Mouse (Mus musculus): ENCODE measurements around the gene Sbk1. TPM values are rescaled to one million over a fixed set of nuclear protein-coding genes. Genes with fewer than 3 reads are reported as not detected.

The Sbk1 gene
- 24.7 TPM in 2 replicates for polyA plus RNA-seq (2011; ENCODE audit: insufficient read depth, insufficient read length, low read depth, missing spikeins)

- Histone ChIP-seq H3K27me3 (ENCODE audit: control insufficient read depth, insufficient read depth, low read length, poor library complexity, severe bottlenecking) (no peaks in the 10 kb centered on the region), H3K36me3 (ENCODE audit: control insufficient read depth, insufficient read depth, low read length, poor library complexity, severe bottlenecking) (peaks cover 5% of the 10 kb centered on the region; the same call in 1 of the 2 replicates), H3K4me1 (ENCODE audit: control insufficient read depth, insufficient read depth, low read length) (peaks cover 7% of the 10 kb centered on the region), H3K27ac (ENCODE audit: insufficient read depth, low read length) (peak within 1 kb of the TSS; percentile 82), H3K9ac (ENCODE audit: low read depth, poor library complexity, severe bottlenecking) (peak within 1 kb of the TSS; percentile 95), H3K4me3 (ENCODE audit: low read depth, low read length) (peak within 1 kb of the TSS; percentile 96), H3K9me3 (replicated peaks; ENCODE audit: control insufficient read depth, insufficient read depth, low read length, poor library complexity, severe bottlenecking) (no peaks in the 10 kb centered on the region)
- TF ChIP-seq EP300 (IDR thresholded peaks at IDR 0.05; ENCODE audit: insufficient read depth, low read depth, low read length) = no peak
- no peak for TF ChIP-seq CTCF (IDR thresholded peaks at IDR 0.05; ENCODE audit: low read depth, low read length)
- no peak for TF ChIP-seq POLR2A (IDR thresholded peaks at IDR 0.05; ENCODE audit: insufficient read depth, low read length)
These were observed at the start of gene Sbk1 for GRCm38 (mm10) chr7:126271712-126272683. TSS of gene Sbk1 (plus strand) at chr7:126272619.

GRCm38 (mm10) chr7:126222753-126223152, 49.7 kb upstream of the Sbk1 start:
- Histone ChIP-seq H3K27ac (ENCODE audit: insufficient read depth, low read length) (no peak overlapping the region), H3K4me1 (ENCODE audit: control insufficient read depth, insufficient read depth, low read length) (peaks cover 6% of the 10 kb centered on the region), H3K4me3 (ENCODE audit: low read depth, low read length) (no peak overlapping the region), H3K36me3 (ENCODE audit: control insufficient read depth, insufficient read depth, low read length, poor library complexity, severe bottlenecking) (no peaks in the 10 kb centered on the region), H3K27me3 (ENCODE audit: control insufficient read depth, insufficient read depth, low read length, poor library complexity, severe bottlenecking) (no peaks in the 10 kb centered on the region; the same call in 1 of the 2 replicates), H3K9ac (ENCODE audit: low read depth, poor library complexity, severe bottlenecking) (no peak overlapping the region), H3K9me3 (replicated peaks; ENCODE audit: control insufficient read depth, insufficient read depth, low read length, poor library complexity, severe bottlenecking) (no peaks in the 10 kb centered on the region)
- TF ChIP-seq EP300 (IDR thresholded peaks at IDR 0.05; ENCODE audit: insufficient read depth, low read depth, low read length) = no peak

GRCm38 (mm10) chr7:126226136-126226535, 46.3 kb upstream of the Sbk1 start:
- no peak overlapping the region for H3K4me3 ChIP-seq (ENCODE audit: low read depth, low read length)
- TF ChIP-seq POLR2A (IDR thresholded peaks at IDR 0.05; ENCODE audit: insufficient read depth, low read length) (no peak), CTCF (IDR thresholded peaks at IDR 0.05; ENCODE audit: low read depth, low read length) (no peak), EP300 (IDR thresholded peaks at IDR 0.05; ENCODE audit: insufficient read depth, low read depth, low read length) (peak; percentile 79)
- H3K27me3 ChIP-seq (ENCODE audit: control insufficient read depth, insufficient read depth, low read length, poor library complexity, severe bottlenecking) = no peaks in the 10 kb centered on the region; the same call in 1 of the 2 replicates

DNA sequence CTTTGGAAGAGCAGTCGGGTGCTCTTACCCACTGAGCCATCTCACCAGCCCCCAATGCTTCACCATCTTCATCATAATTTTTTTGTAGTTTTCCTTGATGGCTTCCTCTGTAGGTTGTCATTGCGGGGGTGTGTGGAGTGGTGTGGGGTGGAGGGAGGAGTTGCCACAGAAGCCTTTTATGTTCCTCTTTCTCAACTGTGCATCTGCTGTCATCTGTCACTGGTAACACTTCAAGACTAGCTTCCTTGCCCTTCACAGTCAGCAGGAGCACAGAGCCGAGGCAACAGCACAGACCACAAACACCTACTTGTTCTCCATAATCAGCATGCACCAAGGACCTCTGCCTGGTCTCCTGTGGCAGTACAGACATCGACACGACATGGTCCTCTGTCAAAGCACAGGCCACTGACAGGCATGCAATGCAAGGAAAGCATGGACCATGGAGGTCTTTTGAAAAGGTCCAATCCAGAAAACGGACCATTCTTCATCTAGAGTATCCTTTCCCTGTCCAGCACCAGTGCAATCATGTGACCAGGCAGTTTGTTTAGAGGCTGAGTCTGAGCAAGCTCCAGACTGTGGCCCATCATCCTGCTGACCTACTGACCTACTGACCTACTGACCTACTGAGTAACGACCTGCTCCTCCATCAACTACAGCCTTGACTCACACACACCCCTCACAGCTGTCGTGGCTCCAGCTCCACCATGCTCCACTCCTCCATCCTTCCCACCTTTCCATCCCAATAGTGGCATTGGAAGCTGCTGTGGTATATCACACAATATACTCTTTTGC, 41.9 kb upstream of the Sbk1 start:
- peaks cover 2% of the 10 kb centered on the region for H3K4me1 ChIP-seq (ENCODE audit: control insufficient read depth, insufficient read depth, low read length)
- H3K36me3 ChIP-seq (ENCODE audit: control insufficient read depth, insufficient read depth, low read length, poor library complexity, severe bottlenecking) = no peaks in the 10 kb centered on the region
- no peaks in the 10 kb centered on the region for H3K27me3 ChIP-seq (ENCODE audit: control insufficient read depth, insufficient read depth, low read length, poor library complexity, severe bottlenecking)
- no peak overlapping the region for H3K9ac ChIP-seq (ENCODE audit: low read depth, poor library complexity, severe bottlenecking)
- H3K4me3 ChIP-seq (ENCODE audit: low read depth, low read length) = no peak overlapping the region
- H3K27ac ChIP-seq (ENCODE audit: insufficient read depth, low read length) = no peak overlapping the region
- TF ChIP-seq EP300 (IDR thresholded peaks at IDR 0.05; ENCODE audit: insufficient read depth, low read depth, low read length) (no peak), POLR2A (IDR thresholded peaks at IDR 0.05; ENCODE audit: insufficient read depth, low read length) (no peak), CTCF (IDR thresholded peaks at IDR 0.05; ENCODE audit: low read depth, low read length) (no peak)
- no peaks in the 10 kb centered on the region for H3K9me3 ChIP-seq (replicated peaks; ENCODE audit: control insufficient read depth, insufficient read depth, low read length, poor library complexity, severe bottlenecking)

More at GRCm38 (mm10) chr7:126226136-126226535, 46.3 kb upstream of the Sbk1 start:
- H3K36me3 ChIP-seq (ENCODE audit: control insufficient read depth, insufficient read depth, low read length, poor library complexity, severe bottlenecking) = no peaks in the 10 kb centered on the region
- H3K9me3 ChIP-seq (replicated peaks; ENCODE audit: control insufficient read depth, insufficient read depth, low read length, poor library complexity, severe bottlenecking) = no peaks in the 10 kb centered on the region
- peak overlapping the region; percentile 51; the same call in 1 of the 2 replicates for H3K27ac ChIP-seq (ENCODE audit: insufficient read depth, low read length)
- peak overlapping the region; percentile 36 for H3K9ac ChIP-seq (ENCODE audit: low read depth, poor library complexity, severe bottlenecking)
- peaks cover 2% of the 10 kb centered on the region for H3K4me1 ChIP-seq (ENCODE audit: control insufficient read depth, insufficient read depth, low read length)

DNA sequence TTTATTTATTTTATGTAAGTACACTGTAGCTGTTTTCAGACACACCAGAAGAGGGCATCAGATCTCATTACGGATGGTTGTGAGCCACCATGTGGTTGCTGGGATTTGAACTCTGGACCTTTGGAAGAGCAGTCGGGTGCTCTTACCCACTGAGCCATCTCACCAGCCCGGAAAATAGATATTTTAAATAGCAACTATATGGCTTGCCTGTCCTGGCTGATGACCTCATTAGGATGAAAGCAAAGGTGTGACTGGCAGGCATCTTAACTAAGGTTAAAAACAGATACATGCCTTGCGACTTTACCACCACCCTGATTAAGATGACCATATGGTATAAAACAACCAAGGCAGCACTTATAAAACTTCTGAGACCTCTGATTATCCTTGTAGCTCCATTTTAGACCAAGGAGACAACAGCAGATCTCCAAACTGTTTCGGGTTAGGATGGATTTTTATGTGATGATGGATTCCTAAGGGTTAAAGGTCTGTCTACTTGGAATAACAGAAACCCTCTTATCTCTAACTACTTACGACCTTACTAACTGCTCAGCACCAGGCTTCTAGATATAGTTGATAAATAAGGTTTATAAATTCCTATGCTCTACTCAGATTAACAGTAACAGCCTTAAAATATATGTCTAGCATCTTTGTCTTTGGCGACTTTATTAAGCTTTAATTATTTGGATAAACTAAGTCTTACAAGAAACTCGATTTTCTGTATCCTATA, 39.9 kb upstream of the Sbk1 start:
- Histone ChIP-seq H3K36me3 (ENCODE audit: control insufficient read depth, insufficient read depth, low read length, poor library complexity, severe bottlenecking) (no peaks in the 10 kb centered on the region), H3K9ac (ENCODE audit: low read depth, poor library complexity, severe bottlenecking) (no peak overlapping the region), H3K27me3 (ENCODE audit: control insufficient read depth, insufficient read depth, low read length, poor library complexity, severe bottlenecking) (no peaks in the 10 kb centered on the region), H3K4me3 (ENCODE audit: low read depth, low read length) (no peak overlapping the region), H3K9me3 (replicated peaks; ENCODE audit: control insufficient read depth, insufficient read depth, low read length, poor library complexity, severe bottlenecking) (no peaks in the 10 kb centered on the region), H3K27ac (ENCODE audit: insufficient read depth, low read length) (no peak overlapping the region), H3K4me1 (ENCODE audit: control insufficient read depth, insufficient read depth, low read length) (peaks cover 3% of the 10 kb centered on the region)
- TF ChIP-seq EP300 (IDR thresholded peaks at IDR 0.05; ENCODE audit: insufficient read depth, low read depth, low read length) = no peak
- TF ChIP-seq POLR2A (IDR thresholded peaks at IDR 0.05; ENCODE audit: insufficient read depth, low read length) = no peak
- no peak for TF ChIP-seq CTCF (IDR thresholded peaks at IDR 0.05; ENCODE audit: low read depth, low read length)

Data from ES-Bruce4 (cell line).